Mouse (Mus musculus): ENCODE results near the gene Hist2h3c1.
"Not testable (repeated sequence)": the region's sequence is repeated elsewhere in the genome, so short reads cannot be mapped to it uniquely, and the experiment has no call there.

The Hist2h3c1 gene

GRCm38 (mm10) chr3:96284457-96284856, 38.0 kb downstream of the Hist2h3c1 start:
- DNase-seq (ENCODE audit: extremely low read depth, low read depth, low spot score): no peak

GRCm38 (mm10) chr3:96287334-96287733, 40.8 kb downstream of the Hist2h3c1 start:
- not testable (repeated sequence) for DNase-seq (ENCODE audit: extremely low read depth, low read depth, low spot score)

GRCm38 (mm10) chr3:96289201-96289600, 42.7 kb downstream of the Hist2h3c1 start:
- no peak for DNase-seq (ENCODE audit: extremely low read depth, low read depth, low spot score)

- not testable (repeated sequence) for DNase-seq (ENCODE audit: extremely low read depth, low read depth, low spot score)
Measured at GRCm38 (mm10) chr3:96290727-96291126, 44.2 kb downstream of the Hist2h3c1 start.

GRCm38 (mm10) chr3:96292641-96293040, 46.2 kb downstream of the Hist2h3c1 start:
- no peak for DNase-seq (ENCODE audit: extremely low read depth, low read depth, low spot score)

- DNase-seq (ENCODE audit: extremely low read depth, low read depth, low spot score): no peak
Measured at GRCm38 (mm10) chr3:96293368-96293767, 46.9 kb downstream of the Hist2h3c1 start.

GRCm38 (mm10) chr3:96293787-96294186, 47.3 kb downstream of the Hist2h3c1 start, which contains the start of gene Fcgr1:
Gene Fcgr1 (minus strand): TSS chr3:96293969.
- no peak for DNase-seq (ENCODE audit: extremely low read depth, low read depth, low spot score)
